Mouse (Mus musculus) ovary, postnatal 14 days (tissue): ENCODE measurements around the gene Fez2.

Source experiments
- DNase-seq: peaks from one replicate; pipeline ENCODE4 v3.0.0; 2022; ENCODE audit warnings: low spot score

The Fez2 gene

GRCm38 (mm10) chr17:78321216-78321835 lies 96.6 kb downstream of the Fez2 start:
- DNase-seq: no peak
